Mouse (Mus musculus) midbrain, embryonic 11.5 days (tissue): ENCODE measurements around the gene Ccdc163. TPM values are rescaled to one million over a fixed set of nuclear protein-coding genes. Genes with fewer than 3 reads are reported as not detected.

Source experiments
- ATAC-seq: fragments of 200-750 bp; cut with Nextera tagmentation; 2 replicates; pipeline ENCODE4 v1.8.0; 2017; ENCODE audit warnings: moderate TSS enrichment, moderate library complexity; ENCODE audit not compliant: low FRiP score
- DNase-seq: peaks from one replicate; pipeline ENCODE4 v3.0.0; 2015; ENCODE audit warnings: low spot score; ENCODE audit errors: missing footprints
- H3K27ac ChIP-seq: fragments of 300-500 bp; sonication (generic); 2 replicates; pipeline ENCODE4 v1.5.1; 2014; ENCODE audit warnings: low read depth, low read length
- H3K27me3 ChIP-seq: fragments of 300-500 bp; sonication (generic); 2 replicates; pipeline ENCODE4 v1.6.1; 2014; ENCODE audit warnings: mild to moderate bottlenecking, low read length, moderate library complexity, mixed read lengths; ENCODE audit not compliant: control insufficient read depth, insufficient read depth
- H3K36me3 ChIP-seq: fragments of 300-500 bp; sonication (generic); 2 replicates; pipeline ENCODE4 v1.6.1; 2014; ENCODE audit warnings: mild to moderate bottlenecking, low read length, moderate library complexity, mixed read lengths; ENCODE audit not compliant: control insufficient read depth, insufficient read depth
- H3K4me1 ChIP-seq: fragments of 300-500 bp; sonication (generic); 2 replicates; pipeline ENCODE4 v1.6.1; 2014; ENCODE audit warnings: low read length; ENCODE audit not compliant: control insufficient read depth, insufficient read depth
- H3K4me2 ChIP-seq: fragments of 300-500 bp; sonication (generic); 2 replicates; pipeline ENCODE4 v1.6.1; 2014; ENCODE audit warnings: mild to moderate bottlenecking, moderate library complexity
- H3K4me3 ChIP-seq: fragments of 300-500 bp; sonication (generic); 2 replicates; pipeline ENCODE4 v1.5.1; 2014; ENCODE audit warnings: low read depth, low read length
- H3K9ac ChIP-seq: fragments of 300-500 bp; sonication (generic); 2 replicates; pipeline ENCODE4 v1.6.1; 2014; ENCODE audit warnings: low read length
- H3K9me3 ChIP-seq: fragments of 300-500 bp; sonication (generic); 2 replicates; pipeline ENCODE4 v1.6.1; 2016; ENCODE audit warnings: low read length; ENCODE audit not compliant: control insufficient read depth
- WGBS: fragments of 180-500 bp; shearing (Covaris S2); extraction: QIAGEN DNeasy Blood & Tissue Kit; methylation state at CpG from one replicate; pipeline ENCODE4 v1.1.7; 2014; 5-methylcytosine and 5-hydroxymethylcytosine counted together
- polyA plus RNA-seq: library from polyadenylated mRNA; unstranded; fragments of >200 nt; fragmentation: Nextera tagmentation; extraction: Ambion mirVana; gene quantifications from 2 replicates; pipeline ENCODE4 v1.2.1, GENCODE M21; 2014

Ccdc163 gene
- polyA plus RNA-seq, 1 experiment from 2014 or later = 34.3 TPM

- 70% methylated on average over 1 of the region's 1 CpGs for WGBS
- no peaks in the 10 kb centered on the region for H3K9me3 ChIP-seq
- no peak overlapping the region for H3K4me2 ChIP-seq
- H3K27me3 ChIP-seq = no peaks in the 10 kb centered on the region
- no peaks in the 10 kb centered on the region for H3K36me3 ChIP-seq
- no peak overlapping the region for H3K9ac ChIP-seq
- H3K4me1 ChIP-seq = no peaks in the 10 kb centered on the region
- no peak for ATAC-seq
- DNase-seq = no peak
- no peak overlapping the region for H3K4me3 ChIP-seq
- no peak overlapping the region for H3K27ac ChIP-seq
Observed at GRCm38 (mm10) chr4:116796442-116797110, 88.3 kb downstream of the Ccdc163 start.

GRCm38 (mm10) chr4:116799901-116800300 is 91.6 kb downstream of the Ccdc163 start:
- Histone ChIP-seq H3K27ac (no peak overlapping the region), H3K9ac (no peak overlapping the region), H3K36me3 (peaks cover 3% of the 10 kb centered on the region; the same call in 1 of the 2 replicates), H3K4me2 (no peak overlapping the region), H3K27me3 (no peaks in the 10 kb centered on the region), H3K4me3 (no peak overlapping the region), H3K9me3 (no peaks in the 10 kb centered on the region), H3K4me1 (no peaks in the 10 kb centered on the region)
- WGBS = 43% methylated on average over 5 of the region's 5 CpGs
- DNase-seq (no peak), ATAC-seq (no peak)

Other genes with a start within 250 kb of the Ccdc163 start
- gene Mast2, start 244.3 kb upstream of the Ccdc163 start, polyA plus RNA-seq = 31.9 and 35.6 TPM in 2 replicates
- gene Ipp, start 201.0 kb upstream of the Ccdc163 start, polyA plus RNA-seq = 4.6 and 5.4 TPM in 2 replicates
- gene Tmem69, start 152.6 kb upstream of the Ccdc163 start, polyA plus RNA-seq = 38.1 and 40.9 TPM in 2 replicates
- 37.1 and 42.4 TPM in 2 replicates for gene Gpbp1l1, start 150.9 kb upstream of the Ccdc163 start, polyA plus RNA-seq
- 1.7 and 2.6 TPM in 2 replicates for gene Ccdc17, start 111.9 kb upstream of the Ccdc163 start, polyA plus RNA-seq
- 304 and 328 TPM in 2 replicates for gene Nasp, start 80.6 kb upstream of the Ccdc163 start, polyA plus RNA-seq
- 544 TPM in 2 replicates for gene Akr1a1, start 56.8 kb upstream of the Ccdc163 start, polyA plus RNA-seq
- 1,035 and 1,053 TPM in 2 replicates for gene Prdx1, start 23.0 kb upstream of the Ccdc163 start, polyA plus RNA-seq
- gene Mmachc, start 103 bp upstream of the Ccdc163 start, polyA plus RNA-seq = 23.6 and 28.0 TPM in 2 replicates
- gene Tesk2, start 12.4 kb downstream of the Ccdc163 start, polyA plus RNA-seq = 5.5 and 6.1 TPM in 2 replicates
- gene Toe1, start 99.1 kb downstream of the Ccdc163 start, polyA plus RNA-seq = 33.7 and 34.1 TPM in 2 replicates
- 13.9 and 18.2 TPM in 2 replicates for gene Mutyh, start 99.2 kb downstream of the Ccdc163 start, polyA plus RNA-seq
- gene Hpdl, start 113.2 kb downstream of the Ccdc163 start, polyA plus RNA-seq = 0.51 and 0.81 TPM in 2 replicates
- 8.7 and 10.1 TPM in 2 replicates for gene Zswim5, start 168.9 kb downstream of the Ccdc163 start, polyA plus RNA-seq